Mouse (Mus musculus): ENCODE results near the gene Rnf227. TPM values are rescaled to one million over a fixed set of nuclear protein-coding genes. Genes with fewer than 3 reads are reported as not detected.
"Not testable (repeated sequence)": the region's sequence is repeated elsewhere in the genome, so short reads cannot be mapped to it uniquely, and the experiment has no call there.

Gene Rnf227
- 10 to 100 TPM in 1 of 4 experiments, 1 to 10 TPM in 3; 5.0 to 10.2 (median 6.7) TPM for total RNA-seq (2022)

- no peak for DNase-seq
These were observed at the start of gene Rnf227 for GRCm38 (mm10) chr11:69340161-69341131. Gene Rnf227 (plus strand): TSS chr11:69340461.

GRCm38 (mm10) chr11:69291111-69291510 lies 49.1 kb upstream of the Rnf227 start:
- DNase-seq, result no peak

GRCm38 (mm10) chr11:69295286-69295685 lies 45.0 kb upstream of the Rnf227 start:
- no peak for DNase-seq

- DNase-seq, result no peak
These were observed 42.5 kb upstream of the Rnf227 start for GRCm38 (mm10) chr11:69297799-69298198.

GRCm38 (mm10) chr11:69298231-69298630 lies 42.0 kb upstream of the Rnf227 start:
- no peak for DNase-seq

GRCm38 (mm10) chr11:69302817-69303216 lies 37.4 kb upstream of the Rnf227 start:
- no peak for DNase-seq

- no peak for DNase-seq
These were observed 35.0 kb upstream of the Rnf227 start for GRCm38 (mm10) chr11:69305291-69305690.

- no peak for DNase-seq
These were observed 34.2 kb upstream of the Rnf227 start for GRCm38 (mm10) chr11:69306039-69306438.

GRCm38 (mm10) chr11:69311266-69311665 lies 29.0 kb upstream of the Rnf227 start:
- DNase-seq, result no peak

GRCm38 (mm10) chr11:69316361-69316760 lies 23.9 kb upstream of the Rnf227 start:
- no peak for DNase-seq

GRCm38 (mm10) chr11:69318000-69318399 lies 22.3 kb upstream of the Rnf227 start:
- DNase-seq, result not testable (repeated sequence)

GRCm38 (mm10) chr11:69321580-69321979 lies 18.7 kb upstream of the Rnf227 start:
- DNase-seq, result no peak

- DNase-seq, result no peak
These were observed 18.3 kb upstream of the Rnf227 start for GRCm38 (mm10) chr11:69322010-69322409.

- no peak for DNase-seq
These were observed 17.4 kb upstream of the Rnf227 start for GRCm38 (mm10) chr11:69322693-69323471.

- peak; percentile 100 for DNase-seq
These were observed 16.6 kb upstream of the Rnf227 start, which contains the start of the genes Cntrob and Trappc1 for GRCm38 (mm10) chr11:69323667-69324111. Gene Cntrob (minus strand): TSS chr11:69323775. Gene Trappc1 (plus strand): TSS chr11:69323980.

- DNase-seq, result no peak
These were observed 15.5 kb upstream of the Rnf227 start for GRCm38 (mm10) chr11:69324749-69325148.

GRCm38 (mm10) chr11:69325628-69326407 lies 14.4 kb upstream of the Rnf227 start, which contains the start of gene Kcnab3:
Gene Kcnab3 (plus strand): TSS chr11:69326258.
- peak; percentile 83 for DNase-seq

- DNase-seq, result no peak
These were observed 13.7 kb upstream of the Rnf227 start for GRCm38 (mm10) chr11:69326408-69327156.

- DNase-seq, result no peak
These were observed 13.2 kb upstream of the Rnf227 start for GRCm38 (mm10) chr11:69327157-69327442.

GRCm38 (mm10) chr11:69327648-69328047 lies 12.6 kb upstream of the Rnf227 start:
- no peak for DNase-seq

GRCm38 (mm10) chr11:69328517-69328916 lies 11.7 kb upstream of the Rnf227 start:
- no peak for DNase-seq

- no peak for DNase-seq
These were observed 9.1 kb upstream of the Rnf227 start for GRCm38 (mm10) chr11:69331152-69331551.
